Mouse (Mus musculus): Measurements from ENCODE around the gene Lrig1.

DNA sequence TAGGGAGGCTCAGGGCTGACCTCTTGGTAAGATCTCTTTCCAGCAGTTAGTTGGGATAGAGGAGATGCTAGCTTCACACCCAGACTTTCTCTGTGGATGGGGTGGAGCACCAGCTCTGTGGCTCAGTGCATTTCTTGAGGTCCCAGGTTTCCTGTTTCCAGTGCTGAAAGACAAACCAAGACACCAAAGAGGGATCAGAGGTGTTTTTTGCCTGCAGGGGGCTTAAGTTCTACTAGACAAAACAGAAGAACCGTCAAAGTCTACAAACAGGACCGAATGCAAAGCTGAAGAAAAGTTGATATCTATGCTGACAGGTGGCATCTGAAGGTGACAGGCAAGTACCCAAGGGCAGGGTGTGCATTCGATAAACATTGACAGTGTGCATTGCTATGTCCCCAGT lies 49.7 kb upstream of the Lrig1 start:
- no peak for TF ChIP-seq ZNF384 (IDR thresholded peaks at IDR 0.05; ENCODE audit: low read depth, low read length)
- TF ChIP-seq CHD2 (IDR thresholded peaks at IDR 0.05; ENCODE audit: low read depth, low read length), result no peak
- no peak for TF ChIP-seq ZC3H11A (IDR thresholded peaks at IDR 0.05; ENCODE audit: borderline replicate concordance, low read depth, low read length)
- no peak for TF ChIP-seq HCFC1 (IDR thresholded peaks at IDR 0.05; ENCODE audit: borderline replicate concordance, insufficient read depth, low read length)

All from ES-E14 (cell line).